Mouse (Mus musculus) lung, embryonic 14.5 days (tissue): Measurements from ENCODE around the gene Col4a3. TPM values are rescaled to one million over a fixed set of nuclear protein-coding genes. Genes with fewer than 3 reads are reported as not detected.

Experiments used
- ATAC-seq: fragments of 200-750 bp; cut with Nextera tagmentation; 2 replicates; pipeline ENCODE4 v1.8.0; 2017; ENCODE audit warnings: mild to moderate bottlenecking, moderate TSS enrichment, moderate library complexity; ENCODE audit not compliant: insufficient read depth
- DNase-seq: peaks from one replicate; pipeline ENCODE4 v3.0.0-alpha.2; 2015
- H3K27ac ChIP-seq: fragments of 300-500 bp; sonication (generic); 2 replicates; pipeline ENCODE4 v1.5.1; 2014; ENCODE audit warnings: low read depth, mild to moderate bottlenecking, moderate library complexity
- H3K27me3 ChIP-seq: fragments of 300-500 bp; sonication (generic); 2 replicates; pipeline ENCODE4 v1.6.1; 2014; ENCODE audit warnings: low read length, control low read depth; ENCODE audit not compliant: insufficient read depth
- H3K36me3 ChIP-seq: fragments of 300-500 bp; sonication (generic); 2 replicates; pipeline ENCODE4 v1.6.1; 2014; ENCODE audit warnings: control low read depth; ENCODE audit not compliant: insufficient read depth
- H3K4me1 ChIP-seq: fragments of 300-500 bp; sonication (generic); 2 replicates; pipeline ENCODE4 v1.6.1; 2014; ENCODE audit warnings: antibody characterized with exemption, control low read depth; ENCODE audit not compliant: insufficient read depth
- H3K4me2 ChIP-seq: fragments of 300-500 bp; sonication (generic); 2 replicates; pipeline ENCODE4 v1.6.1; 2014; ENCODE audit warnings: mild to moderate bottlenecking
- H3K4me3 ChIP-seq: fragments of 300-500 bp; sonication (generic); 2 replicates; pipeline ENCODE4 v1.5.1; 2014; ENCODE audit warnings: low read depth, low read length
- H3K9ac ChIP-seq: fragments of 300-500 bp; sonication (generic); 2 replicates; pipeline ENCODE4 v1.6.1; 2014
- H3K9me3 ChIP-seq: fragments of 300-500 bp; sonication (generic); 2 replicates; pipeline ENCODE4 v1.6.1; 2016; ENCODE audit warnings: low read depth, low read length, control low read depth
- CTCF ChIP-seq: IDR thresholded peaks from 2 replicates; pipeline ENCODE4 v1.5.1; 2016; ENCODE audit warnings: antibody characterized with exemption, low read depth
- WGBS: fragments of 180-500 bp; shearing (Covaris S2); extraction: QIAGEN DNeasy Blood & Tissue Kit; methylation state at CpG from one replicate; pipeline ENCODE4 v1.1.7; 2014; 5-methylcytosine and 5-hydroxymethylcytosine counted together
- polyA plus RNA-seq: library from polyadenylated mRNA; unstranded; fragments of >200 nt; fragmentation: Nextera tagmentation; extraction: Ambion mirVana; gene quantifications from 2 replicates; pipeline ENCODE4 v1.2.1, GENCODE M21; 2014

The Col4a3 gene
- polyA plus RNA-seq, 1 experiment from 2014 or later: 3.8 TPM

DNA sequence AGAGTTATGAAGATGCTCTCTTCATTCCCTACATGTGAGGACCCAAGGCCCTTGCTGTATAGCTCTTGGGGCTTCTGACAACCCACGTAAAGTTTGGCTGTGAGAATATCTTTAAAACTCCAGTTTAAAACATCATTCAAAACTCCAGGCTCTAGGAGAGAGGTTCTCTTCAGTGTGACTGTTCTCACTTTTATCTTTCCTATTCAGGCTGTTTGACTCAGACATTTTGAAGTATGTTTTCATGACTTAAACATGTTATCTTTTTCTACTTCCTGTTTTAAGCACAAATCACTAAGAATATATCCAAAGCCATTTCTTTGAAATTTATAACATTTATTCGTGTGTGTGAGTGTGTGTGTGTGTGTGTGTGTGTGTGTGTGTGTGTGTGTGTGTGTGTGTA is 38.8 kb downstream of the Col4a3 start:
- Histone ChIP-seq H3K36me3 (no peaks in the 10 kb centered on the region), H3K4me2 (no peak overlapping the region), H3K27ac (no peak overlapping the region), H3K9ac (no peak overlapping the region), H3K27me3 (no peaks in the 10 kb centered on the region), H3K4me3 (no peak overlapping the region), H3K9me3 (no peaks in the 10 kb centered on the region), H3K4me1 (no peaks in the 10 kb centered on the region)
- no peak for TF ChIP-seq CTCF
- 69% methylated on average over 2 of the region's 2 CpGs for WGBS
- no peak for ATAC-seq
- DNase-seq: no peak

DNA sequence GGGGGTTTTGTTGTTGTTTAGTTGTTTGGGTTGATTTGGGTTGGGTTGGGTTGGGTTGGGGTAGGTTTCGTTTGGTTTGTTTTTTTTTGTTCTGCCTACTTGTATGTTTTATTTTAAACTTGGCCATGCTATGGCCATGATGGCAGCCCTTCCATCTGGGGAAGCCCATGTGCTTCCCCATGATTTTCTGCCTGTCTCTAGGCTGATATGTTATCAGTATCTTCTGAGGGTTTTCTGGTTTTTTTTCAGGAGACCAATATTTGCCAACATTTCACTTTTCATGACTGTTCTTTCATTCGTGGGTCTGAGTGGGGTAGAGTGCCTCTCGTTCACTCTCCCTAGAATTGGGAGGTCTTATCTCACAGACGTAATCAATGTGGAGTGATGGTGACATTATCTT is 40.9 kb downstream of the Col4a3 start:
- no peaks in the 10 kb centered on the region for H3K27me3 ChIP-seq
- no peaks in the 10 kb centered on the region for H3K36me3 ChIP-seq
- H3K4me3 ChIP-seq: no peak overlapping the region
- H3K27ac ChIP-seq: no peak overlapping the region
- no peak for ATAC-seq
- 15% methylated on average over 4 of the region's 4 CpGs for WGBS
- TF ChIP-seq CTCF: no peak
- no peaks in the 10 kb centered on the region for H3K4me1 ChIP-seq
- DNase-seq: no peak
- no peaks in the 10 kb centered on the region for H3K9me3 ChIP-seq
- H3K4me2 ChIP-seq: no peak overlapping the region
- no peak overlapping the region for H3K9ac ChIP-seq

DNA sequence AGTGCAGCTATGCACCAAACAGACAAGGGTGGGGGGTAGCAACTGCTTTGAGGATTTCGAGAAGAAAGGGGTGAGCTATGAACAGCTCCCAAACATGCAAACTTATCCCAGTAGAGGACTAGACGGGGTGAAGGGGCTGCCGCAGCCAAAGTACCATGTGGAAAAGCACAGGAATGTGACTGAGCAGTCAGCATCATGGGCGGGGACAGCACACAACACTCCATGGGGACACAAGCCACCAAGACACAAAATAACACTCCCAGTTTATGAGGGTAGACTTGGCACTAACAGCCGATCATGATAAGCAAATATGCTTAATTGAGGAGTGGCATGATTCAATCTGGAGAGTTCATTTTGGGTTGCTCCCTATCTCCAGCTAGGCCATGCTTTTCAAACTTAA is 42.8 kb downstream of the Col4a3 start:
- no peak overlapping the region for H3K9ac ChIP-seq
- no peak overlapping the region for H3K4me2 ChIP-seq
- H3K27ac ChIP-seq: no peak overlapping the region
- TF ChIP-seq CTCF: no peak
- WGBS: 69% methylated on average over 5 of the region's 5 CpGs
- H3K36me3 ChIP-seq: no peaks in the 10 kb centered on the region
- H3K4me1 ChIP-seq: no peaks in the 10 kb centered on the region
- ATAC-seq: no peak
- H3K4me3 ChIP-seq: no peak overlapping the region
- H3K27me3 ChIP-seq: no peaks in the 10 kb centered on the region
- DNase-seq: no peak
- no peaks in the 10 kb centered on the region for H3K9me3 ChIP-seq

DNA sequence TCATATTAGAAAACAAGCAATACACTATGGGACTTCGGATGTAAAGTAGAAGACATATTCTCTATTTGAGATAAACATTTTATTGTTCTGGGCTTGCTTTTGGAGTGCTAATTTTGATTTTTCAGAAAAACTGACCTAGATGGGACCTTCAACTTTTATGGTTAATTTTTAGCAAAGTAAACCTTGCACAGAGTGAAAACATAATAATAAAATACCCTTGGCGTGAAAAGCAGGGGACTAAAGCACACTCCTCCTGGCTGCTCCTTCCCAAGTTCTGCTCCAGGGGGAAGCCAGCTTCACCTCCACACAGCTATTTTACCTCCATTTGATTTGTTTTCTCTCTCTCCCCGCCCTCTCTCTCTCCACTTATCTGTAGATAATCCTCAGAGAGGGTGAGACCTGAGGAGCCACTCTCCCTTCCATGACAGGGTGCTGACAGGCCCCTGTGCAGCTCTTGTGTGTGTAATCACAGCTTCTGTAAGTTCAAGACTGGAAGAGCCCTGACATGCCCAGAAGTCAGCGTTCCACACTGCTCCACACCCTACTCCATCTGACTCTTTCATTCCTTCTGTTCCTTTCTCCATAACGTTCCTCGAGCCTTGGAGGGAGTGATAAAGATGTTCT is 44.6 kb downstream of the Col4a3 start:
- no peaks in the 10 kb centered on the region for H3K27me3 ChIP-seq
- WGBS: 25% methylated on average over 6 of the region's 6 CpGs
- ATAC-seq (no peak), DNase-seq (no peak)
- H3K4me3 ChIP-seq: no peak overlapping the region
- no peaks in the 10 kb centered on the region for H3K4me1 ChIP-seq
- no peak overlapping the region for H3K4me2 ChIP-seq
- H3K9ac ChIP-seq: no peak overlapping the region
- H3K36me3 ChIP-seq: no peaks in the 10 kb centered on the region
- no peak for TF ChIP-seq CTCF
- H3K9me3 ChIP-seq: no peaks in the 10 kb centered on the region
- no peak overlapping the region for H3K27ac ChIP-seq

DNA sequence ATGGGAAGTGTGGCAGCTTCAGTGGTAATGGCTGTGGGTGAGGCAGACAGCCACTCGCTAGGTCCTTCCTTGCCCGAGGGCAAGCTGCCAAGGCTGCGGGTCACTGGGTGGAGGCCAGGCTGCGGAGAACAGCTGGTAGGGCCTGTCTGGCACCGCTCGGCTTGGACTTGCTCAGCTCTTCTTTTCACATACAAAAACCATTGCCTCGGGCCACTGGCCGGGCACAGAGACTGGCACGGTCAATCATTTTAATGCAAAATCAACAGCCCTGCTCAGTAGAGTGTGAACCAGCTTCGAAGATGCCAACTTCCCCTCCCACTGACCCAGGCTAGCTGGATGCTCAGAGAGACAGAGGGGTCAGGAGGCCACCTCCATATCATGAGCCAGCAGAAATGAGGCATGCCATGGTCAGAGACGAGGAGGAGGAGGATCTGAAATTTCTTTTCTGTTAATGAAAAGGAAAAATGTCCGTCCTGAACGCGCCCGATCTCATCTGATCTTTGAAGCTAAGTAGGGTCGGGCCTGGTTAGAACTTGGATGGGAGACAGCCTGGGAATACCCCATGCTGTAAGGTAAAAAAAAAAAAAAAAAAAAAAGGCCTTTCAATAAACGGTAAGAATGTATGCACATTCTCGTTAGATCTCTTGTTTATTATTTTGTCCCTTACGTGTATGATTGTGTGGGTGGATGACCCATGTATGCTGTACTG is 48.0 kb downstream of the Col4a3 start:
- TF ChIP-seq CTCF: no peak
- Histone ChIP-seq H3K4me2 (no peak overlapping the region), H3K4me1 (no peaks in the 10 kb centered on the region), H3K4me3 (no peak overlapping the region), H3K36me3 (no peaks in the 10 kb centered on the region), H3K9me3 (no peaks in the 10 kb centered on the region), H3K9ac (no peak overlapping the region), H3K27me3 (no peaks in the 10 kb centered on the region), H3K27ac (no peak overlapping the region)
- 0 out of 2 replicates have a peak, but pooled peaks have one; percentile 36 for ATAC-seq
- WGBS: 66% methylated on average over 19 of the region's 19 CpGs
- peak; percentile 14 for DNase-seq

DNA sequence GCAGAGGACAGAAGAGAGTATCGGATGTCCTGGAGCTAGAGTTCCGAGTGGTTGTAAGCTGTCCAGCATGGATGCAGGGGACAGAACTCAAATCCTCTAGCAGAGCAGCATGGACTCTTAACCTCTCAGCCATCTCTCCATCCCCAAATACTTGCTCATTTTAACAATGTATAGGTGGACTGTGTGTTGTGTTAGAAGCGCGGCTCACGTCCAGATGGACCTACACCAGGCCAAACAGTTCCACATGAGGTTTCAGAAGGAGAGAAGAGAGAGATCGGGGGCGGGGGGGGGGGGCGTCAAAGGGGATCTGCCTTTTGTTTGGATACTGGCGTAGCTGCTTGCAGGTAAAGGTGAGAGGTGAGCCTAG is 48.5 kb downstream of the Col4a3 start:
- Histone ChIP-seq H3K9ac (no peak overlapping the region), H3K36me3 (no peaks in the 10 kb centered on the region), H3K4me2 (no peak overlapping the region), H3K27ac (no peak overlapping the region), H3K9me3 (no peaks in the 10 kb centered on the region), H3K27me3 (no peaks in the 10 kb centered on the region), H3K4me1 (no peaks in the 10 kb centered on the region), H3K4me3 (no peak overlapping the region)
- 61% methylated on average over 9 of the region's 9 CpGs for WGBS
- TF ChIP-seq CTCF: no peak
- ATAC-seq (no peak), DNase-seq (no peak)

DNA sequence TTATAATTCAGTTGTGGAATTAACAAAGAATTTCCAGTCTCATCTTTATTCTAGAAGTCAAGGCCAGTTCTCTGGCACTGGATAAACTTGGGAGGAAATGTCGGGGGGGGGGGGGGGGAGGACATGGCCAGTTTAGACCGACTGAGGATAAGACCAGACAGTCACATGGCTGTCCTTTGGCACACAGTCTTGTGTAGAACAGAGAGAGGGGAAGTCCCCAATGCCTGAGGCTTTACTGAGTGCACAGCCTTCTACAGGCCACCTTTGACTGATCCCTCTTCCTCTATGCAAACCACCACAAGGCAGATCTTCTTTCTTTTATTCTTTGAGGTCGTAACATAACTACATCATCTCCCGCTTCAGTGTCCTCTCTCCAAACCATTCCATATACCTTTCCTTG is 49.6 kb downstream of the Col4a3 start:
- Histone ChIP-seq H3K27me3 (no peaks in the 10 kb centered on the region), H3K27ac (no peak overlapping the region), H3K9me3 (no peaks in the 10 kb centered on the region), H3K9ac (no peak overlapping the region), H3K36me3 (no peaks in the 10 kb centered on the region), H3K4me1 (no peaks in the 10 kb centered on the region), H3K4me2 (no peak overlapping the region), H3K4me3 (no peak overlapping the region)
- DNase-seq (no peak), ATAC-seq (no peak)
- WGBS: 69% methylated on average over 3 of the region's 4 CpGs
- TF ChIP-seq CTCF: no peak
